Mouse (Mus musculus) megakaryocyte, embryonic 14.5 days (primary cell): Measurements from ENCODE around the gene Tyw3. TPM values are rescaled to one million over a fixed set of nuclear protein-coding genes. Genes with fewer than 3 reads are reported as not detected.
"Not testable (repeated sequence)": the region's sequence is repeated elsewhere in the genome, so short reads cannot be mapped to it uniquely, and the experiment has no call there.

Experiments used
- H3K27me3 ChIP-seq: replicated peaks from 2 replicates; pipeline ENCODE3; 2012; ENCODE audit warnings: inconsistent platforms
- H3K36me3 ChIP-seq: replicated peaks from 2 replicates; pipeline ENCODE3; 2012; ENCODE audit warnings: low read length, inconsistent platforms, mixed read lengths
- H3K4me1 ChIP-seq: 2 replicates; pipeline ENCODE4 v1.6.1; 2012; ENCODE audit warnings: inconsistent platforms
- H3K4me3 ChIP-seq: replicated peaks from 2 replicates; pipeline ENCODE3; 2012; ENCODE audit warnings: moderate library complexity, mild to moderate bottlenecking, inconsistent platforms
- H3K9me3 ChIP-seq: 2 replicates; pipeline ENCODE4 v1.6.1; 2012; ENCODE audit warnings: inconsistent platforms
- FLI1 ChIP-seq: IDR thresholded peaks from 2 replicates; pipeline ENCODE4 v1.6.1; 2012; ENCODE audit warnings: low read length, inconsistent platforms, mixed read lengths
- GATA1 ChIP-seq: IDR thresholded peaks from 3 replicates; pipeline ENCODE4 v1.6.1; 2012; ENCODE audit warnings: mixed read lengths, low read length, inconsistent platforms, borderline replicate concordance
- polyA plus RNA-seq: library from polyadenylated mRNA; stranded (reverse); fragments of >175 nt; gene quantifications from 2 replicates; pipeline ENCODE4 v1.2.3, GENCODE M21; 2012; ENCODE audit warnings: low replicate concordance; ENCODE audit not compliant: insufficient read depth

The Tyw3 gene
- 1.3 TPM in 1 of 2 replicates, not detected in the other for polyA plus RNA-seq

- H3K9me3 ChIP-seq: no peaks in the 10 kb centered on the region
- peak within 1 kb of the TSS; percentile 99 for H3K4me3 ChIP-seq
- peaks cover 22% of the 10 kb centered on the region for H3K36me3 ChIP-seq
- H3K27me3 ChIP-seq: no peaks in the 10 kb centered on the region
- H3K4me1 ChIP-seq: peaks cover 24% of the 10 kb centered on the region
- TF ChIP-seq FLI1: no peak
- no peak for TF ChIP-seq GATA1
Observed at GRCm38 (mm10) chr3:154596934-154597554, at the start of gene Tyw3. Gene Tyw3, minus strand, starts transcription at chr3:154597104.

- no peaks in the 10 kb centered on the region for H3K27me3 ChIP-seq
- no peaks in the 10 kb centered on the region for H3K36me3 ChIP-seq
- TF ChIP-seq FLI1 (no peak), GATA1 (no peak)
- no peaks in the 10 kb centered on the region for H3K9me3 ChIP-seq
- H3K4me1 ChIP-seq: peaks cover 12% of the 10 kb centered on the region
- H3K4me3 ChIP-seq: no peak overlapping the region
Observed at GRCm38 (mm10) chr3:154633091-154633490, 36.2 kb upstream of the Tyw3 start.

GRCm38 (mm10) chr3:154631281-154631680, 34.4 kb upstream of the Tyw3 start:
- H3K4me1 ChIP-seq: peaks cover 12% of the 10 kb centered on the region
- H3K9me3 ChIP-seq, H3K27me3 ChIP-seq, H3K4me3 ChIP-seq, H3K36me3 ChIP-seq: not testable (repeated sequence)

- Histone ChIP-seq H3K4me3 (no peak overlapping the region), H3K4me1 (peaks cover 4% of the 10 kb centered on the region; the same call in 1 of the 2 replicates), H3K27me3 (no peaks in the 10 kb centered on the region), H3K36me3 (peaks cover 11% of the 10 kb centered on the region), H3K9me3 (no peaks in the 10 kb centered on the region)
- TF ChIP-seq FLI1 (no peak), GATA1 (no peak)
Observed at GRCm38 (mm10) chr3:154628284-154628683, 31.4 kb upstream of the Tyw3 start.

GRCm38 (mm10) chr3:154616106-154616505, 19.2 kb upstream of the Tyw3 start:
- H3K4me1 ChIP-seq: no peaks in the 10 kb centered on the region
- TF ChIP-seq FLI1 (no peak), GATA1 (no peak)
- H3K36me3 ChIP-seq: peaks cover 87% of the 10 kb centered on the region
- H3K4me3 ChIP-seq: no peak overlapping the region
- H3K27me3 ChIP-seq: no peaks in the 10 kb centered on the region
- H3K9me3 ChIP-seq: no peaks in the 10 kb centered on the region

- Histone ChIP-seq H3K9me3 (no peaks in the 10 kb centered on the region), H3K4me3 (no peak overlapping the region), H3K4me1 (no peaks in the 10 kb centered on the region), H3K36me3 (peaks cover 87% of the 10 kb centered on the region), H3K27me3 (no peaks in the 10 kb centered on the region)
- TF ChIP-seq FLI1: no peak
- no peak for TF ChIP-seq GATA1
Observed at GRCm38 (mm10) chr3:154615304-154615703, 18.4 kb upstream of the Tyw3 start.

GRCm38 (mm10) chr3:154614771-154615170, 17.9 kb upstream of the Tyw3 start:
- Histone ChIP-seq H3K27me3 (no peaks in the 10 kb centered on the region), H3K36me3 (peaks cover 85% of the 10 kb centered on the region), H3K4me1 (no peaks in the 10 kb centered on the region), H3K4me3 (no peak overlapping the region), H3K9me3 (no peaks in the 10 kb centered on the region)
- TF ChIP-seq GATA1 (no peak), FLI1 (no peak)

- TF ChIP-seq GATA1 (no peak), FLI1 (no peak)
- peaks cover 77% of the 10 kb centered on the region for H3K36me3 ChIP-seq
- H3K9me3 ChIP-seq: peaks cover 4% of the 10 kb centered on the region; the same call in 1 of the 2 replicates
- H3K4me3 ChIP-seq: no peak overlapping the region
- no peaks in the 10 kb centered on the region for H3K4me1 ChIP-seq
- H3K27me3 ChIP-seq: no peaks in the 10 kb centered on the region
Observed at GRCm38 (mm10) chr3:154611888-154612287, 15.0 kb upstream of the Tyw3 start.

- Histone ChIP-seq H3K4me3 (no peak overlapping the region), H3K9me3 (peaks cover 4% of the 10 kb centered on the region; the same call in 1 of the 2 replicates), H3K4me1 (no peaks in the 10 kb centered on the region), H3K27me3 (no peaks in the 10 kb centered on the region), H3K36me3 (peaks cover 66% of the 10 kb centered on the region)
- no peak for TF ChIP-seq GATA1
- no peak for TF ChIP-seq FLI1
Observed at GRCm38 (mm10) chr3:154607896-154608295, 11.0 kb upstream of the Tyw3 start.

- Histone ChIP-seq H3K36me3 (peaks cover 38% of the 10 kb centered on the region), H3K9me3 (peaks cover 4% of the 10 kb centered on the region; the same call in 1 of the 2 replicates), H3K4me3 (no peak overlapping the region), H3K27me3 (no peaks in the 10 kb centered on the region), H3K4me1 (no peaks in the 10 kb centered on the region)
- TF ChIP-seq GATA1 (no peak), FLI1 (no peak)
Observed at GRCm38 (mm10) chr3:154604871-154605270, 8.0 kb upstream of the Tyw3 start.

- no peak overlapping the region for H3K4me3 ChIP-seq
Observed at GRCm38 (mm10) chr3:154602141-154602540, 5.2 kb upstream of the Tyw3 start.

More at GRCm38 (mm10) chr3:154602141-154602540, 5.2 kb upstream of the Tyw3 start:
- H3K4me1 ChIP-seq: peaks cover 19% of the 10 kb centered on the region
- H3K9me3 ChIP-seq: no peaks in the 10 kb centered on the region
- TF ChIP-seq GATA1: no peak
- no peak for TF ChIP-seq FLI1
- peaks cover 24% of the 10 kb centered on the region for H3K36me3 ChIP-seq
- no peaks in the 10 kb centered on the region for H3K27me3 ChIP-seq
